Mouse (Mus musculus) ovary, postnatal 36 days (tissue): ENCODE measurements around the gene Capg.
A peak's percentile ranks its signal among the peaks of the same experiment; 100 is the strongest.

Source experiments
- DNase-seq: peaks from one replicate; pipeline ENCODE4 v3.0.0; 2022; ENCODE audit warnings: low spot score, mixed read lengths

Capg gene

GRCm38 (mm10) chr6:72544283-72544987 lies at the start of gene Capg:
Capg (plus strand) TSS chr6:72544391.
- DNase-seq, result peak; percentile 59

GRCm38 (mm10) chr6:72498950-72499349 lies 45.2 kb upstream of the Capg start:
- no peak for DNase-seq

GRCm38 (mm10) chr6:72503309-72503708 lies 40.9 kb upstream of the Capg start:
- DNase-seq, result no peak

- DNase-seq, result no peak
Observed at GRCm38 (mm10) chr6:72503939-72504338, 40.3 kb upstream of the Capg start.

- no peak for DNase-seq
Observed at GRCm38 (mm10) chr6:72506104-72506503, 38.1 kb upstream of the Capg start.

GRCm38 (mm10) chr6:72508596-72508995 lies 35.6 kb upstream of the Capg start:
- DNase-seq, result no peak

GRCm38 (mm10) chr6:72509872-72510435 lies 34.2 kb upstream of the Capg start:
- DNase-seq, result no peak

- DNase-seq, result peak; percentile 23
Observed at GRCm38 (mm10) chr6:72510686-72511421, 33.3 kb upstream of the Capg start.

- DNase-seq, result peak; percentile 87
Observed at GRCm38 (mm10) chr6:72512386-72513070, 31.7 kb upstream of the Capg start.

- no peak for DNase-seq
Observed at GRCm38 (mm10) chr6:72513071-72513440, 31.1 kb upstream of the Capg start.

- no peak for DNase-seq
Observed at GRCm38 (mm10) chr6:72515644-72516043, 28.5 kb upstream of the Capg start.

- DNase-seq, result no peak
Observed at GRCm38 (mm10) chr6:72518842-72519241, 25.3 kb upstream of the Capg start.

- DNase-seq, result no peak
Observed at GRCm38 (mm10) chr6:72519303-72519702, 24.9 kb upstream of the Capg start.

GRCm38 (mm10) chr6:72519892-72520663 lies 24.1 kb upstream of the Capg start:
- no peak for DNase-seq

- DNase-seq, result no peak
Observed at GRCm38 (mm10) chr6:72520904-72521303, 23.3 kb upstream of the Capg start.

GRCm38 (mm10) chr6:72521607-72522006 lies 22.6 kb upstream of the Capg start, which contains the start of gene Sh2d6:
Sh2d6 (minus strand) TSS chr6:72521707.
- no peak for DNase-seq

GRCm38 (mm10) chr6:72522288-72522687 lies 21.9 kb upstream of the Capg start:
- no peak for DNase-seq

- DNase-seq, result no peak
Observed at GRCm38 (mm10) chr6:72523222-72523621, 21.0 kb upstream of the Capg start.

- DNase-seq, result no peak
Observed at GRCm38 (mm10) chr6:72524160-72524559, 20.0 kb upstream of the Capg start.

GRCm38 (mm10) chr6:72527070-72527469 lies 17.1 kb upstream of the Capg start:
- DNase-seq, result no peak

GRCm38 (mm10) chr6:72528410-72529151 lies 15.6 kb upstream of the Capg start:
- DNase-seq, result no peak
